Mouse (Mus musculus): Measurements from ENCODE around the gene Tusc2.

DNA sequence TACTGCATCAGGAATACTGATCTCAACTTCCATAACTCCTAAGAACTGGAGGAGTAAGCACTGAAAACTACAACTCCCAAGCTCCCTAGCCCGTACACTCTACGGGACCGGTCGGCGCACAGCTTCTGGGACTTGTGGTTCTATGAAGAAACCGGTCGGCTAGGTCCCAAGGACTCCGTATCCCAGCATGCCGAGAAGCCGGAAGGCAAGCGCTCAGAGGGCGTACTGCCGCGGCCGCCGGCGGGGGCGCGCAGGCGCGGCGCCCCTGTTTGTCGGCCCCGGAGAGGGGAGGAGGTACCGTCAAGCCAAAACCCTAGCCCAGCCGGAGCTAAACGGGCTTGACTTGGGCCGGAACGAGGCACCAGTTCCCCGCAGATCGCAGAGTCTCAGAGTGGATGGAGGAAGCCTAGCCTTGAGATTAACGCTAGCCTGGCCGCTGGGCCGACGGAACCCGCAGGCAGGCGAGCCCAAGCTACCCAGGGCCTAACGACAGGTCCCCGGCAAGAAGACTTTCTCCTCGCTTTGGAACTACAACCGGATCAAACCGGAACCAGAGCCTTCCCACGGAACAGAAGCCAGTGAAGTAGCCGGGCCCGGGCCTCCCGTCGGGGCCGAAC lies 29.2 kb upstream of the Tusc2 start, which contains the start of gene Tmem115:
- TF ChIP-seq GATA1 (IDR thresholded peaks at IDR 0.05; ENCODE audit: borderline replicate concordance, low read length): no peak
- no peak for TF ChIP-seq FLI1 (IDR thresholded peaks at IDR 0.05; ENCODE audit: low read length)
